Mouse (Mus musculus) adrenal gland, postnatal 10 days (tissue): ENCODE data around the gene Cdyl. TPM values are rescaled to one million over a fixed set of nuclear protein-coding genes. Genes with fewer than 3 reads are reported as not detected.

Source experiments
- total RNA-seq, 2 experiments: library from RNA; stranded (reverse); gene quantifications; 2 replicates each; pipeline ENCODE4 v1.2.3; 2021

Cdyl gene
- total RNA-seq, 2 experiments from 2014 or later: 22.0 to 22.9 TPM

Other genes starting within 250 kb of the Cdyl start
- gene Rpp40, start 246.5 kb downstream of the Cdyl start, total RNA-seq: 10 to 100 TPM; 13.0 TPM